Mouse (Mus musculus) ES-E14 (cell line): ENCODE measurements around the gene Clic4. TPM values are rescaled to one million over a fixed set of nuclear protein-coding genes. Genes with fewer than 3 reads are reported as not detected.

Experiments
- DNase-seq: peaks from one replicate; pipeline ENCODE4 v3.0.0-alpha.2; 2013; ENCODE audit warnings: low read depth, low spot score
- H3K27ac ChIP-seq: 2 replicates; pipeline ENCODE4 v1.5.1; 2012; ENCODE audit warnings: low read depth, mild to moderate bottlenecking, low read length, moderate library complexity, mixed read lengths; ENCODE audit not compliant: poor library complexity, insufficient read depth, severe bottlenecking
- H3K36me3 ChIP-seq: 2 replicates; pipeline ENCODE4 v1.6.1; 2012; ENCODE audit warnings: mild to moderate bottlenecking, low read length, moderate library complexity, mixed read lengths; ENCODE audit not compliant: control insufficient read depth, poor library complexity, insufficient read depth, severe bottlenecking
- H3K4me1 ChIP-seq, 2 experiments: fragments of 150-350 bp in 1 of 2; sonication (generic) in 1 of 2; 2 replicates each; pipeline ENCODE4 v1.6.1; 2012; ENCODE audit warnings: low read length in 2 of 2, mild to moderate bottlenecking in 1 of 2, mixed read lengths in 1 of 2; ENCODE audit not compliant: control insufficient read depth in 2 of 2, insufficient read depth in 2 of 2, poor library complexity in 1 of 2
- H3K4me3 ChIP-seq, 2 experiments: fragments of 150-350 bp in 1 of 2; sonication (generic) in 1 of 2; 2 replicates each; pipeline ENCODE4 v1.5.1; 2012; ENCODE audit warnings: low read length in 2 of 2, low read depth in 1 of 2, mild to moderate bottlenecking in 1 of 2, mixed read lengths in 1 of 2; ENCODE audit not compliant: insufficient read depth in 1 of 2, poor library complexity in 1 of 2, severe bottlenecking in 1 of 2
- H3K9ac ChIP-seq: 2 replicates; pipeline ENCODE4 v1.6.1; 2012; ENCODE audit warnings: low read depth, mild to moderate bottlenecking, low read length, mixed read lengths; ENCODE audit not compliant: poor library complexity, insufficient read depth, severe bottlenecking
- H3K9me3 ChIP-seq: fragments of 150-350 bp; sonication (generic); 2 replicates; pipeline ENCODE4 v1.6.1; 2012; ENCODE audit warnings: low read depth, mild to moderate bottlenecking, low read length; ENCODE audit not compliant: control insufficient read depth, insufficient read depth
- CHD2 ChIP-seq: IDR thresholded peaks from 2 replicates; pipeline ENCODE4 v1.6.1; 2014; ENCODE audit warnings: mild to moderate bottlenecking, low read depth, low read length, inconsistent platforms
- HCFC1 ChIP-seq: IDR thresholded peaks from 2 replicates; pipeline ENCODE4 v1.6.1; 2012; ENCODE audit warnings: low read length, inconsistent platforms, borderline replicate concordance; ENCODE audit not compliant: insufficient read depth
- MAFK ChIP-seq: IDR thresholded peaks from 2 replicates; pipeline ENCODE4 v1.6.1; 2014; ENCODE audit warnings: mild to moderate bottlenecking, low read depth, low read length, inconsistent platforms; ENCODE audit not compliant: insufficient read depth
- ZC3H11A ChIP-seq: IDR thresholded peaks from 2 replicates; pipeline ENCODE4 v1.6.1; 2012; ENCODE audit warnings: low read depth, mild to moderate bottlenecking, inconsistent platforms, low read length, borderline replicate concordance
- ZNF384 ChIP-seq: IDR thresholded peaks from 2 replicates; pipeline ENCODE4 v1.6.1; 2012; ENCODE audit warnings: low read depth, low read length, inconsistent platforms
- in situ Hi-C, 2 experiments: fragments of 600-800 bp; cut with MboI; formaldehyde crosslinking; loops; one replicate each; pipeline ENCODE4 v1.15.1; 2025; ENCODE audit warnings: low sequenced_read_pairs in 2 of 2, inconsistent platforms in 1 of 2; ENCODE audit not compliant: unreplicated experiment in 2 of 2
- total RNA-seq: library from RNA; depleted of rRNA; stranded (reverse); fragments of 300-350 nt; gene quantifications from 2 replicates; pipeline ENCODE4 v1.2.3, GENCODE M21; 2012

Clic4 gene
- total RNA-seq, 1 experiment = 69.3 TPM

GRCm38 (mm10) chr4:135179077-135179481 lies 93.5 kb downstream of the Clic4 start:
- H3K4me1 ChIP-seq = peaks cover 0 to 5% of the 10 kb centered on the region in 2 experiments; a peak in 1 of 4 replicates
- in situ Hi-C loops = no loop called here
- no peak overlapping the region for H3K27ac ChIP-seq
- peak; percentile 38 for DNase-seq
- no peak overlapping the region; a peak in 1 of 4 replicates for H3K4me3 ChIP-seq
- no peak overlapping the region for H3K9ac ChIP-seq
- no peaks in the 10 kb centered on the region for H3K36me3 ChIP-seq
- H3K9me3 ChIP-seq = no peaks in the 10 kb centered on the region
- TF ChIP-seq ZNF384 (no peak), HCFC1 (no peak), MAFK (no peak), ZC3H11A (no peak), CHD2 (no peak)

DNA sequence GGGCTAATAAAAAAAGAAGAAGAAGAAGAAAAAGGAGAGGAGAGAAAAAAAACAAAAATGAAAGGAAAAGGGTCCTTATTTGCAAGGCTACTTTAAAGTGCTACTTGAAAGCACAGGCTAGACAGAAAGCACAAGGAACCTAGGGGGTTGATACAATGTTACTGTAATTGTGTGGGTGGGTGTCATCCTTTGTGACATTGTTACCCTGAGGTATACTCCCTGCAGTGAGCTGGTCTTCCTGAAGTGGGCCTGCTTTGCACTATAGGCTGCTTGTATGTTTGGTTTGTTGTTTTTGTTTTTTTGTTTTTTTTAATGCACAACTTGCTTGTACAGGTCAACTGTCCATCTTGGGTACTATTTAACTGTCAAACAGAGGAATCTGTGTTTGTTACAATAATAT lies 95.0 kb downstream of the Clic4 start:
- no peak for TF ChIP-seq ZC3H11A
- no peak for TF ChIP-seq ZNF384
- TF ChIP-seq HCFC1 = no peak
- no peak for TF ChIP-seq MAFK
- TF ChIP-seq CHD2 = no peak
- in situ Hi-C loops = no loop called here
- no peak for DNase-seq
- Histone ChIP-seq H3K9me3 (no peaks in the 10 kb centered on the region), H3K4me3 (no peak overlapping the region), H3K36me3 (no peaks in the 10 kb centered on the region), H3K4me1 (peaks cover 0 to 5% of the 10 kb centered on the region in 2 experiments; a peak in 1 of 4 replicates), H3K9ac (no peak overlapping the region), H3K27ac (no peak overlapping the region)

GRCm38 (mm10) chr4:135175406-135176120 lies 97.1 kb downstream of the Clic4 start:
- TF ChIP-seq ZC3H11A = no peak
- TF ChIP-seq MAFK = no peak
- TF ChIP-seq HCFC1 = no peak
- no peak for TF ChIP-seq ZNF384
- TF ChIP-seq CHD2 = no peak
- in situ Hi-C loops = no loop called here
- H3K36me3 ChIP-seq = no peaks in the 10 kb centered on the region
- H3K4me3 ChIP-seq = peak overlapping the region; percentile 59 to 62
- H3K27ac ChIP-seq = no peak overlapping the region
- H3K4me1 ChIP-seq = peaks cover 0 to 5% of the 10 kb centered on the region in 2 experiments; a peak in 1 of 4 replicates
- H3K9me3 ChIP-seq = no peaks in the 10 kb centered on the region
- DNase-seq = no peak
- peak overlapping the region; percentile 58 for H3K9ac ChIP-seq

GRCm38 (mm10) chr4:135171304-135171875 lies 101.2 kb downstream of the Clic4 start:
- Histone ChIP-seq H3K9ac (no peak overlapping the region), H3K4me3 (no peak overlapping the region), H3K4me1 (peaks cover 5 to 15% of the 10 kb centered on the region in 2 experiments; a peak in 2 of 4 replicates), H3K27ac (no peak overlapping the region), H3K9me3 (no peaks in the 10 kb centered on the region), H3K36me3 (no peaks in the 10 kb centered on the region)
- in situ Hi-C loops = no loop called here
- TF ChIP-seq HCFC1 (no peak), ZNF384 (no peak), MAFK (no peak), ZC3H11A (no peak), CHD2 (no peak)
- no peak for DNase-seq
